Mouse (Mus musculus): ENCODE measurements around the gene Gja1.

DNA sequence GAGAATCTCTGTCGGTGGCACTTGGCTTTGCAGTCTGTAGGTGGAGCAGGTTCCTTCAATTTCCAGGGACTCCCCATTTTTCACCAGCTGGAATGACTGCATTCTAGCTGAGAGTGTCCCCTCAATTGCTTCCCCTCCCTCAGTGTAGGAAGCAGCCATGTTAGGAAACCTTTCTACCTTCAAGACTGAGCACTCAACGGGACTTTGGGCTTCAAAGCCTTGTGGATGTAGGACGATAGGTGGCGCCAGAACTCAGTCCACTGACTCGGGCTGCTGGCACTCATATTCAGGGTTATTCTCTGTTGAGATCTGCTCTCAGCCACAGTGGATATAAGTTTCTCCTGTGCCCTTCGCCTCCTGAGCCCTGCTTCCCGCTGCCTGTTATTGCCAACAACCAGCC lies 8.1 kb upstream of the Gja1 start:
- TF ChIP-seq CTCF (IDR thresholded peaks at IDR 0.05; ENCODE audit: control insufficient read depth, insufficient read depth, insufficient replicate concordance, low read depth, low read length) (peak; percentile 72; the same call in 1 of the 2 replicates), POLR2A (IDR thresholded peaks at IDR 0.05; ENCODE audit: control insufficient read depth, low read depth, low read length) (no peak)

Data from testis, adult 2 months (tissue).